Mouse (Mus musculus) heart, adult 2 months (tissue): Measurements from ENCODE around the gene Fam222b. TPM values are rescaled to one million over a fixed set of nuclear protein-coding genes. Genes with fewer than 3 reads are reported as not detected.

ENCODE experiments used
- DNase-seq, 2 experiments: peaks; one replicate each; pipeline ENCODE4 v3.0.0; 2021
- H3K27ac ChIP-seq: fragments of 200-600 bp; 2 replicates; pipeline ENCODE4 v1.8.1; 2022
- H3K27me3 ChIP-seq: fragments of 200-500 bp; 2 replicates; pipeline ENCODE4 v1.6.1; 2012; ENCODE audit warnings: mild to moderate bottlenecking, low read length, inconsistent platforms, mixed read lengths; ENCODE audit not compliant: control insufficient read depth, insufficient read depth
- H3K36me3 ChIP-seq: fragments of 200-500 bp; 2 replicates; pipeline ENCODE4 v1.6.1; 2012; ENCODE audit warnings: low read length, inconsistent platforms; ENCODE audit not compliant: control insufficient read depth, insufficient read depth
- H3K4me1 ChIP-seq: fragments of 200-500 bp; 2 replicates; pipeline ENCODE4 v1.6.1; 2011; ENCODE audit warnings: low read length; ENCODE audit not compliant: control insufficient read depth, insufficient read depth
- H3K4me3 ChIP-seq: fragments of 200-600 bp; 2 replicates; pipeline ENCODE4 v1.8.1; 2022
- H3K79me2 ChIP-seq: fragments of 200-500 bp; replicated peaks from 2 replicates; pipeline ENCODE4 v1.6.1; 2012; ENCODE audit warnings: mild to moderate bottlenecking, inconsistent platforms, low read length, moderate library complexity, mixed read lengths; ENCODE audit not compliant: control insufficient read depth, insufficient read depth
- H3K9ac ChIP-seq: fragments of 200-500 bp; 2 replicates; pipeline ENCODE4 v1.6.1; 2012; ENCODE audit warnings: low read depth, mild to moderate bottlenecking, control low read depth, inconsistent platforms, low read length, mixed read lengths
- CTCF ChIP-seq: fragments of 200-600 bp; IDR thresholded peaks from 2 replicates; pipeline ENCODE4 v1.8.1; 2022; ENCODE audit warnings: antibody characterized with exemption, mild to moderate bottlenecking, moderate library complexity
- EP300 ChIP-seq: fragments of 200-500 bp; IDR thresholded peaks from 2 replicates; pipeline ENCODE4 v1.6.1; 2011; ENCODE audit warnings: low read depth, low read length, control low read depth; ENCODE audit not compliant: insufficient read depth
- POLR2A ChIP-seq: fragments of 200-500 bp; IDR thresholded peaks from 2 replicates; pipeline ENCODE4 v1.6.1; 2011; ENCODE audit warnings: mild to moderate bottlenecking, low read depth, low read length, control low read depth; ENCODE audit not compliant: insufficient read depth
- WGBS: fragments of 180-500 bp; shearing (Covaris S2); methylation state at CpG from one replicate; pipeline ENCODE4 v1.1.7; 2018; 5-methylcytosine and 5-hydroxymethylcytosine counted together
- intact Hi-C: fragments of 180-260 bp; cut with DNase I; formaldehyde crosslinking; loops from one replicate; pipeline ENCODE4 v1.15.1; 2025
- polyA plus RNA-seq: library from polyadenylated mRNA; depleted of rRNA; stranded (reverse); fragments of >200 nt; gene quantifications from 2 replicates; pipeline ENCODE4 v1.2.3, GENCODE M21; 2012
- total RNA-seq, 2 experiments: library from RNA; stranded (reverse); gene quantifications; 2 replicates each; pipeline ENCODE4 v1.2.3; 2021

Gene Fam222b
- total and polyA plus RNA-seq, 3 experiments: 10.4 to 12.6 (median 11.4) TPM

GRCm38 (mm10) chr11:78146707-78147543 is 52.5 kb downstream of the Fam222b start:
- peak in 1 of 2 experiments; percentile 31 for DNase-seq
- 69% methylated on average over 6 of the region's 6 CpGs for WGBS
- peaks cover 2% of the 10 kb centered on the region; the same call in 1 of the 2 replicates for H3K36me3 ChIP-seq

GRCm38 (mm10) chr11:78151161-78151560 is 56.7 kb downstream of the Fam222b start:
- intact Hi-C loops: loop anchor here (5.0 kb wide), 1 partner anchor 89 kb away; no protein-coding TSS in a partner anchor
- WGBS: 49% methylated on average over 1 of the region's 1 CpGs

More at GRCm38 (mm10) chr11:78146707-78147543, 52.5 kb downstream of the Fam222b start:
- intact Hi-C loops: no loop called here
- H3K79me2 ChIP-seq: peaks cover 2% of the 10 kb centered on the region
- peak overlapping the region; percentile 13 for H3K27ac ChIP-seq
- TF ChIP-seq EP300: no peak
- no peak for TF ChIP-seq POLR2A
- 0 out of 2 replicates have a peak, but pooled peaks have one; percentile 20 for TF ChIP-seq CTCF
- peaks cover 1% of the 10 kb centered on the region for H3K4me1 ChIP-seq
- H3K27me3 ChIP-seq: no peaks in the 10 kb centered on the region
- no peak overlapping the region for H3K9ac ChIP-seq
- H3K4me3 ChIP-seq: no peak overlapping the region

GRCm38 (mm10) chr11:78152299-78153231 is 58.1 kb downstream of the Fam222b start:
- H3K36me3 ChIP-seq: peaks cover 3% of the 10 kb centered on the region; the same call in 1 of the 2 replicates
- peaks cover 5% of the 10 kb centered on the region for H3K4me1 ChIP-seq
- TF ChIP-seq EP300 (no peak), POLR2A (no peak), CTCF (no peak)
- peak overlapping the region; percentile 61 for H3K27ac ChIP-seq
- DNase-seq: peak; percentile 71
- intact Hi-C loops: loop anchor here (5.0 kb wide), 1 partner anchor 90 kb away; no protein-coding TSS in a partner anchor
- no peaks in the 10 kb centered on the region for H3K27me3 ChIP-seq
- no peak overlapping the region for H3K4me3 ChIP-seq
- H3K9ac ChIP-seq: no peak overlapping the region
- WGBS: 40% methylated on average over 9 of the region's 9 CpGs
- H3K79me2 ChIP-seq: no peaks in the 10 kb centered on the region; the same call in 1 of the 2 replicates

More at GRCm38 (mm10) chr11:78151161-78151560, 56.7 kb downstream of the Fam222b start:
- TF ChIP-seq POLR2A (no peak), EP300 (no peak), CTCF (peak; percentile 66)
- no peak overlapping the region for H3K4me3 ChIP-seq
- DNase-seq: no peak
- H3K79me2 ChIP-seq: no peaks in the 10 kb centered on the region; the same call in 1 of the 2 replicates
- H3K27me3 ChIP-seq: no peaks in the 10 kb centered on the region
- H3K27ac ChIP-seq: no peak overlapping the region
- no peak overlapping the region for H3K9ac ChIP-seq
- peaks cover 5% of the 10 kb centered on the region for H3K4me1 ChIP-seq
- H3K36me3 ChIP-seq: peaks cover 3% of the 10 kb centered on the region; the same call in 1 of the 2 replicates

GRCm38 (mm10) chr11:78153778-78154177 is 59.3 kb downstream of the Fam222b start:
- no peak for DNase-seq
- Histone ChIP-seq H3K36me3 (peaks cover 3% of the 10 kb centered on the region; the same call in 1 of the 2 replicates), H3K79me2 (no peaks in the 10 kb centered on the region), H3K4me1 (peaks cover 5% of the 10 kb centered on the region), H3K9ac (no peak overlapping the region), H3K27me3 (no peaks in the 10 kb centered on the region), H3K27ac (no peak overlapping the region; the same call in 1 of the 2 replicates), H3K4me3 (no peak overlapping the region)
- TF ChIP-seq EP300: no peak
- intact Hi-C loops: loop anchor here (5.0 kb wide), 1 partner anchor 91 kb away; no protein-coding TSS in a partner anchor
- WGBS: 80% methylated on average over 13 of the region's 13 CpGs

GRCm38 (mm10) chr11:78155674-78156073 is 61.2 kb downstream of the Fam222b start:
- no peaks in the 10 kb centered on the region for H3K27me3 ChIP-seq
- H3K36me3 ChIP-seq: peaks cover 3% of the 10 kb centered on the region; the same call in 1 of the 2 replicates
- WGBS: 79% methylated on average over 5 of the region's 5 CpGs
- H3K9ac ChIP-seq: no peak overlapping the region
- H3K79me2 ChIP-seq: no peaks in the 10 kb centered on the region
- H3K27ac ChIP-seq: no peak overlapping the region
- intact Hi-C loops: no loop called here
- no peak overlapping the region for H3K4me3 ChIP-seq
- peaks cover 5% of the 10 kb centered on the region for H3K4me1 ChIP-seq
- no peak for DNase-seq
- TF ChIP-seq POLR2A (no peak), CTCF (no peak), EP300 (no peak)
